Comparison of ENCODE assay signal across 12 mouse cellular contexts in the genomic region with DNA sequence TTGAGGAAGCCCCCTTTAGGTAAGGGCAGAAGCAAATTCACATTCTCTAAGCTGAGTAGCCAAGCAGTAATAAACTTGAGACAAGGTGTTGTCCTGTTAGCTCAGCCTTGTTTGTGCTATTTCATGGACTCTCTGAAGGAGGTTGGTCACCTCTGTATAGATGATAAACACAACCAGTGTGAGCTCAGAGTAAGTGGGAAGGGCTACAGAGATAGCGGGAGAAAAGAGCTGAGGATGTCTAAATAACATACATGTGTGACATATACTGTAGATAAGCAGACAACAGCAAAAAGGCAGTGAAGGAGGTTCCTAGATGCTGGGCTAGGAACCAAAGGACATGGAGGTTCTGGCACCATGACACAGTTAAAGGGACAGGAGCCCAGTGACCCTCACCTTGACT.
"Had no signal": no experiment of that assay in that cellular context is flagged by ENCODE, and none has a peak within 500 bp of the region (broad histone marks: within the 10 kb centered on the region; RNA-seq: fewer than 3 reads in every experiment).

No protein-coding gene starts in this region.

- DNase-seq: kidney, adult 8-10 months; kidney, postnatal 25 days; layer of hippocampus, postnatal 36 days; right cerebral cortex, adult 18-20 months; right cerebral cortex, postnatal 25 days; thymus, postnatal 4 days had no signal

- ATAC-seq: intestine, postnatal 0 days; midbrain, embryonic 15.5 days had no signal

- H3K4me3 ChIP-seq: limb, embryonic 12.5 days; lung, embryonic 15.5 days; midbrain, embryonic 15.5 days; neural tube, embryonic 13.5 days had no signal

- H3K4me1 ChIP-seq: lung, embryonic 15.5 days; midbrain, embryonic 15.5 days had no signal

- H3K4me2 ChIP-seq: limb, embryonic 12.5 days; lung, embryonic 15.5 days; midbrain, embryonic 11.5 days; midbrain, embryonic 15.5 days; neural tube, embryonic 13.5 days had no signal

- H3K36me3 ChIP-seq: limb, embryonic 12.5 days; lung, embryonic 15.5 days; midbrain, embryonic 15.5 days; neural tube, embryonic 13.5 days had no signal

- H3K27me3 ChIP-seq: limb, embryonic 12.5 days; lung, embryonic 15.5 days; midbrain, embryonic 15.5 days; neural tube, embryonic 13.5 days had no signal

- H3K27ac ChIP-seq: limb, embryonic 12.5 days; lung, embryonic 15.5 days; midbrain, embryonic 15.5 days; neural tube, embryonic 13.5 days had no signal

- H3K9ac ChIP-seq: limb, embryonic 12.5 days; lung, embryonic 15.5 days; midbrain, embryonic 15.5 days; neural tube, embryonic 13.5 days had no signal

- H3K9me3 ChIP-seq: limb, embryonic 12.5 days; lung, embryonic 15.5 days; midbrain, embryonic 15.5 days; neural tube, embryonic 13.5 days had no signal
